Mouse (Mus musculus): Measurements from ENCODE around the gene Tsc2. TPM values are rescaled to one million over a fixed set of nuclear protein-coding genes. Genes with fewer than 3 reads are reported as not detected.

Tsc2 gene
- total and polyA plus RNA-seq, 3 experiments: 9.1 to 69.8 (median 35.2) TPM

GRCm38 (mm10) chr17:24632813-24633449 lies 501 bp upstream of the Tsc2 start:
- Histone ChIP-seq H3K9ac (ENCODE audit: insufficient read depth, low read depth) (peak overlapping the region; percentile 79), H3K27ac (ENCODE audit: insufficient read depth, low read depth) (no peak overlapping the region), H3K79me2 (replicated peaks; ENCODE audit: control insufficient read depth, extremely low read depth, insufficient read depth, poor library complexity, severe bottlenecking) (no peaks in the 10 kb centered on the region), H3K9me3 (replicated peaks; ENCODE audit: low read length) (no peaks in the 10 kb centered on the region), H3K4me1 (ENCODE audit: control insufficient read depth in 1 of 2, insufficient read depth in 2 of 2) (peaks cover 6 to 53% of the 10 kb centered on the region in 2 experiments; a peak in 3 of 4 replicates), H3K36me3 (replicated peaks in 1 of 2; ENCODE audit: control insufficient read depth in 1 of 2, insufficient read depth in 1 of 2, low read length in 1 of 2) (peaks cover 18 to 64% of the 10 kb centered on the region in 2 experiments), H3K4me2 (ENCODE audit: insufficient read depth, low read depth, poor library complexity, severe bottlenecking) (peak overlapping the region; percentile 58), H3K4me3 (replicated peaks in 1 of 3; ENCODE audit: low read depth in 2 of 3, low read length in 2 of 3, poor library complexity in 1 of 3) (peak overlapping the region; percentile 61 to 83 (median 80)), H3K27me3 (replicated peaks) (no peaks in the 10 kb centered on the region)
- TF ChIP-seq ZKSCAN1 (IDR thresholded peaks at IDR 0.05; ENCODE audit: borderline replicate concordance, low read depth, low read length) (peak; percentile 72), POLR2A (IDR thresholded peaks at IDR 0.05; ENCODE audit: low read depth, low read length) (no peak)
- no peak for DNase-seq (ENCODE audit: extremely low read depth)
- dilution Hi-C loops (cut with MboI; ENCODE audit: extremely low pct_ligation_motif_present, extremely low pct_unique_long_range_greater_than_20kb, low sequenced_read_pairs): no loop called here
- in situ Hi-C loops (cut with MboI; ENCODE audit: low pct_ligation_motif_present, low pct_unique_long_range_greater_than_20kb, low sequenced_read_pairs): no loop called here

DNA sequence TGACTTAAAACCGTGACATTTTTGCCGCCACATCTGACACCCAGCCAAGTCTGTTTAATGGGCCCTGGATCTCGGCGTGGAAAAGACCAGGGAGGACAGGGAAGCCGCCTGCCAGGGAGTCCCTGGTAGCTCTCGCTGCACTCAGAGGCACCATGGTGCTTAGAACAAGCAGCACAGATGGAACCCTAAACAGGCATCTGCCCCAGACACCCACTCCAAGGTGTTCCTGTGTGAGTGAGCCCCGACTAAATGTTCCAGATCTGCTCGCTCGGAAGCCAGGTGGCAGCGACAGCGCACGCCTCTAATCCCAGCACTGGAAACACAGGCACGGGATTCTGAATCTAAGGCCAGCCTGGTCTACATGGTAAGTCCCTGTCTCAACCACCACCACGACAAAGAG lies 2.4 kb downstream of the Tsc2 start:
- Histone ChIP-seq H3K4me2 (ENCODE audit: insufficient read depth, low read depth, poor library complexity, severe bottlenecking) (no peak overlapping the region), H3K79me2 (replicated peaks; ENCODE audit: control insufficient read depth, extremely low read depth, insufficient read depth, poor library complexity, severe bottlenecking) (no peaks in the 10 kb centered on the region), H3K4me3 (replicated peaks in 1 of 3; ENCODE audit: low read depth in 2 of 3, low read length in 2 of 3, poor library complexity in 1 of 3) (no peak overlapping the region), H3K27ac (ENCODE audit: insufficient read depth, low read depth) (no peak overlapping the region), H3K4me1 (ENCODE audit: control insufficient read depth in 1 of 2, insufficient read depth in 2 of 2) (peaks cover 6 to 32% of the 10 kb centered on the region in 2 experiments; a peak in 3 of 4 replicates), H3K27me3 (replicated peaks) (no peaks in the 10 kb centered on the region), H3K9me3 (replicated peaks; ENCODE audit: low read length) (no peaks in the 10 kb centered on the region), H3K36me3 (replicated peaks in 1 of 2; ENCODE audit: control insufficient read depth in 1 of 2, insufficient read depth in 1 of 2, low read length in 1 of 2) (peaks cover 36 to 71% of the 10 kb centered on the region in 2 experiments), H3K9ac (ENCODE audit: insufficient read depth, low read depth) (no peak overlapping the region)
- dilution Hi-C loops (cut with MboI; ENCODE audit: extremely low pct_ligation_motif_present, extremely low pct_unique_long_range_greater_than_20kb, low sequenced_read_pairs) (no loop called here), in situ Hi-C loops (cut with MboI; ENCODE audit: low pct_ligation_motif_present, low pct_unique_long_range_greater_than_20kb, low sequenced_read_pairs) (no loop called here)
- no peak for DNase-seq (ENCODE audit: extremely low read depth)
- TF ChIP-seq POLR2AphosphoS2 (IDR thresholded peaks at IDR 0.05; ENCODE audit: low read depth, low read length) (no peak), POLR2A (IDR thresholded peaks at IDR 0.05; ENCODE audit: low read depth, low read length) (no peak), TBP (conservative IDR thresholded peaks at IDR 0.05; ENCODE audit: low read depth, low read length) (no peak), SMC3 (IDR thresholded peaks at IDR 0.05; ENCODE audit: low read depth, low read length) (no peak), NELFE (IDR thresholded peaks at IDR 0.05; ENCODE audit: low read depth, low read length) (no peak), RAD21 (IDR thresholded peaks at IDR 0.05; ENCODE audit: low read depth, low read length) (no peak), IRF4 (IDR thresholded peaks at IDR 0.05; ENCODE audit: low read depth, low read length) (no peak), CHD1 (IDR thresholded peaks at IDR 0.05; ENCODE audit: low read depth, low read length) (no peak), HCFC1 (IDR thresholded peaks at IDR 0.05; ENCODE audit: low read depth, low read length) (no peak), ZKSCAN1 (IDR thresholded peaks at IDR 0.05; ENCODE audit: borderline replicate concordance, low read depth, low read length) (no peak), TCF12 (IDR thresholded peaks at IDR 0.05; ENCODE audit: low read depth, low read length) (no peak), EP300 (IDR thresholded peaks at IDR 0.05; ENCODE audit: low read length) (no peak), UBTF (IDR thresholded peaks at IDR 0.05; ENCODE audit: low read depth, low read length) (no peak), NRF1 (IDR thresholded peaks at IDR 0.05; ENCODE audit: low read depth, low read length) (no peak), ETS1 (conservative IDR thresholded peaks at IDR 0.05; ENCODE audit: low read depth, low read length) (no peak), JUN (IDR thresholded peaks at IDR 0.05; ENCODE audit: insufficient read depth, low read depth, low read length) (no peak), USF2 (conservative IDR thresholded peaks at IDR 0.05; ENCODE audit: low read depth, low read length) (no peak), ZC3H11A (IDR thresholded peaks at IDR 0.05; ENCODE audit: low read depth, low read length) (no peak)
